Mouse (Mus musculus) layer of hippocampus, postnatal 10 days (tissue): ENCODE data around the gene Crlf1. TPM values are rescaled to one million over a fixed set of nuclear protein-coding genes. Genes with fewer than 3 reads are reported as not detected.

Experiments
- DNase-seq, 2 experiments: peaks; one replicate each; pipeline ENCODE4 v3.0.0; 2021; ENCODE audit warnings: low spot score in 2 of 2
- total RNA-seq, 2 experiments: library from RNA; stranded (reverse); gene quantifications; 2 replicates each; pipeline ENCODE4 v1.2.3; 2021

Gene Crlf1
- total RNA-seq, 2 experiments from 2014 or later, result 21.3 to 22.0 TPM

- no peak for DNase-seq
Observed at GRCm38 (mm10) chr8:70517940-70518643, 25.1 kb downstream of the Crlf1 start.

- DNase-seq, result no peak
Observed at GRCm38 (mm10) chr8:70519043-70519442, 26.1 kb downstream of the Crlf1 start.

GRCm38 (mm10) chr8:70519606-70520005 lies 26.6 kb downstream of the Crlf1 start:
- DNase-seq, result no peak

- peak; percentile 93 to 97 for DNase-seq
Observed at GRCm38 (mm10) chr8:70522592-70523403, 29.8 kb downstream of the Crlf1 start.

GRCm38 (mm10) chr8:70527111-70527511 lies 34.2 kb downstream of the Crlf1 start:
- no peak for DNase-seq

- peak; percentile 99 to 100 for DNase-seq
Observed at GRCm38 (mm10) chr8:70527512-70528181, 34.7 kb downstream of the Crlf1 start, which contains the start of the genes Fkbp8 and Kxd1. Gene Fkbp8, plus strand, starts transcription at chr8:70527724. Gene Kxd1, minus strand, starts transcription at chr8:70527956.

- DNase-seq, result no peak
Observed at GRCm38 (mm10) chr8:70528182-70528797, 35.3 kb downstream of the Crlf1 start.

GRCm38 (mm10) chr8:70529299-70529698 lies 36.3 kb downstream of the Crlf1 start:
- DNase-seq, result no peak

- no peak for DNase-seq
Observed at GRCm38 (mm10) chr8:70529741-70530161, 36.8 kb downstream of the Crlf1 start.

GRCm38 (mm10) chr8:70530314-70530713 lies 37.4 kb downstream of the Crlf1 start:
- DNase-seq, result no peak

GRCm38 (mm10) chr8:70534281-70534680 lies 41.3 kb downstream of the Crlf1 start:
- DNase-seq, result no peak

- DNase-seq, result no peak
Observed at GRCm38 (mm10) chr8:70535221-70535620, 42.3 kb downstream of the Crlf1 start.

- no peak for DNase-seq
Observed at GRCm38 (mm10) chr8:70535701-70536100, 42.7 kb downstream of the Crlf1 start.

- peak; percentile 38 to 54 for DNase-seq
Observed at GRCm38 (mm10) chr8:70538024-70538579, 45.1 kb downstream of the Crlf1 start.

GRCm38 (mm10) chr8:70538633-70539076 lies 45.7 kb downstream of the Crlf1 start:
- peak; percentile 100 for DNase-seq

GRCm38 (mm10) chr8:70539077-70539813 lies 46.3 kb downstream of the Crlf1 start, which contains the start of gene Ell:
Gene Ell, plus strand, starts transcription at chr8:70539457.
- DNase-seq, result peak; percentile 99 to 100

- DNase-seq, result no peak
Observed at GRCm38 (mm10) chr8:70540013-70540506, 47.1 kb downstream of the Crlf1 start.

GRCm38 (mm10) chr8:70540507-70541071 lies 47.6 kb downstream of the Crlf1 start:
- DNase-seq, result no peak

GRCm38 (mm10) chr8:70541081-70541480 lies 48.1 kb downstream of the Crlf1 start:
- no peak for DNase-seq
